Mouse (Mus musculus) liver, embryonic 14.5 days (tissue): ENCODE measurements around the gene Pias1.

Source experiments
- CTCF ChIP-seq: IDR thresholded peaks from 2 replicates; pipeline ENCODE4 v1.5.1; 2016; ENCODE audit warnings: antibody characterized with exemption, low read depth, control low read depth
- EP300 ChIP-seq: IDR thresholded peaks from 2 replicates; pipeline ENCODE4 v1.6.1; 2016; ENCODE audit warnings: antibody characterized with exemption, low read depth

- TF ChIP-seq CTCF (no peak), EP300 (no peak)
Measured at GRCm38 (mm10) chr9:62844461-62844860, 143.3 kb downstream of the Pias1 start.
